Mouse (Mus musculus) hindbrain, embryonic 15.5 days (tissue): Measurements from ENCODE around the gene Stk39. TPM values are rescaled to one million over a fixed set of nuclear protein-coding genes. Genes with fewer than 3 reads are reported as not detected.

Experiments
- ATAC-seq: fragments of 200-750 bp; cut with Nextera tagmentation; 2 replicates; pipeline ENCODE4 v1.8.0; 2017; ENCODE audit warnings: low read depth, moderate number of reproducible peaks, moderate TSS enrichment; ENCODE audit not compliant: low FRiP score
- H3K27ac ChIP-seq: fragments of 300-500 bp; sonication (generic); replicated peaks from 2 replicates; pipeline ENCODE4 v1.5.1; 2015; ENCODE audit warnings: mild to moderate bottlenecking, inconsistent platforms
- H3K27me3 ChIP-seq: fragments of 300-500 bp; sonication (generic); 2 replicates; pipeline ENCODE4 v1.6.1; 2015; ENCODE audit warnings: control low read depth, inconsistent platforms
- H3K36me3 ChIP-seq: fragments of 300-500 bp; sonication (generic); 2 replicates; pipeline ENCODE4 v1.6.1; 2015; ENCODE audit warnings: control low read depth, inconsistent platforms
- H3K4me1 ChIP-seq: fragments of 300-500 bp; sonication (generic); replicated peaks from 2 replicates; pipeline ENCODE4 v1.6.1; 2015; ENCODE audit warnings: control low read depth, inconsistent platforms
- H3K4me2 ChIP-seq: fragments of 300-500 bp; sonication (generic); 2 replicates; pipeline ENCODE4 v1.6.1; 2015; ENCODE audit warnings: moderate library complexity, mild to moderate bottlenecking, inconsistent platforms
- H3K4me3 ChIP-seq: fragments of 300-500 bp; sonication (generic); 2 replicates; pipeline ENCODE4 v1.5.1; 2015; ENCODE audit warnings: mild to moderate bottlenecking, inconsistent platforms
- H3K9ac ChIP-seq: fragments of 300-500 bp; sonication (generic); 2 replicates; pipeline ENCODE4 v1.6.1; 2015; ENCODE audit warnings: inconsistent platforms
- H3K9me3 ChIP-seq: fragments of 300-500 bp; sonication (generic); 2 replicates; pipeline ENCODE4 v1.6.1; 2016; ENCODE audit warnings: control low read depth, inconsistent platforms
- WGBS: fragments of 180-500 bp; shearing (Covaris S2); methylation state at CpG from one replicate; pipeline ENCODE4 v1.1.7; 2015; 5-methylcytosine and 5-hydroxymethylcytosine counted together
- polyA plus RNA-seq: library from polyadenylated mRNA; unstranded; fragments of >200 nt; fragmentation: Nextera tagmentation; extraction: Ambion mirVana; gene quantifications from 2 replicates; pipeline ENCODE4 v1.2.1, GENCODE M21; 2015

Stk39 gene
- polyA plus RNA-seq, 1 experiment from 2014 or later: 34.3 TPM

- Histone ChIP-seq H3K4me3 (no peak overlapping the region), H3K36me3 (no peaks in the 10 kb centered on the region), H3K4me2 (no peak overlapping the region), H3K27me3 (no peaks in the 10 kb centered on the region), H3K9me3 (no peaks in the 10 kb centered on the region), H3K27ac (no peak overlapping the region), H3K9ac (no peak overlapping the region), H3K4me1 (peaks cover 23% of the 10 kb centered on the region)
- ATAC-seq: no peak
- 87% methylated on average over 5 of the region's 5 CpGs for WGBS
Observed at GRCm38 (mm10) chr2:68412149-68412548, 59.9 kb downstream of the Stk39 start.

GRCm38 (mm10) chr2:68411201-68411600, 60.9 kb downstream of the Stk39 start:
- no peak for ATAC-seq
- H3K4me2 ChIP-seq: no peak overlapping the region
- no peak overlapping the region for H3K4me3 ChIP-seq
- H3K27ac ChIP-seq: no peak overlapping the region
- 64% methylated on average over 8 of the region's 8 CpGs for WGBS
- no peak overlapping the region for H3K9ac ChIP-seq
- peaks cover 32% of the 10 kb centered on the region for H3K4me1 ChIP-seq
- H3K9me3 ChIP-seq: no peaks in the 10 kb centered on the region
- no peaks in the 10 kb centered on the region for H3K27me3 ChIP-seq
- H3K36me3 ChIP-seq: no peaks in the 10 kb centered on the region

- H3K27me3 ChIP-seq: no peaks in the 10 kb centered on the region
- peaks cover 44% of the 10 kb centered on the region for H3K4me1 ChIP-seq
- H3K27ac ChIP-seq: no peak overlapping the region
- H3K4me2 ChIP-seq: no peak overlapping the region
- 63% methylated on average over 12 of the region's 12 CpGs for WGBS
- H3K9ac ChIP-seq: no peak overlapping the region
- no peak overlapping the region for H3K4me3 ChIP-seq
- no peaks in the 10 kb centered on the region for H3K9me3 ChIP-seq
- H3K36me3 ChIP-seq: no peaks in the 10 kb centered on the region
- no peak for ATAC-seq
Observed at GRCm38 (mm10) chr2:68409640-68410215, 62.3 kb downstream of the Stk39 start.

GRCm38 (mm10) chr2:68408271-68408980, 63.6 kb downstream of the Stk39 start:
- Histone ChIP-seq H3K4me3 (no peak overlapping the region), H3K4me1 (peaks cover 51% of the 10 kb centered on the region), H3K9ac (no peak overlapping the region), H3K27me3 (no peaks in the 10 kb centered on the region), H3K4me2 (no peak overlapping the region), H3K36me3 (no peaks in the 10 kb centered on the region), H3K9me3 (no peaks in the 10 kb centered on the region), H3K27ac (peak overlapping the region; percentile 32; the same call in 1 of the 2 replicates)
- WGBS: 50% methylated on average over 17 of the region's 17 CpGs
- ATAC-seq: no peak

- 42% methylated on average over 12 of the region's 12 CpGs for WGBS
- peaks cover 51% of the 10 kb centered on the region for H3K4me1 ChIP-seq
- ATAC-seq: no peak
- no peak overlapping the region for H3K4me3 ChIP-seq
- H3K27ac ChIP-seq: no peak overlapping the region
- no peaks in the 10 kb centered on the region for H3K27me3 ChIP-seq
- no peak overlapping the region for H3K4me2 ChIP-seq
- no peaks in the 10 kb centered on the region for H3K9me3 ChIP-seq
- no peaks in the 10 kb centered on the region for H3K36me3 ChIP-seq
- no peak overlapping the region for H3K9ac ChIP-seq
Observed at GRCm38 (mm10) chr2:68407179-68407950, 64.7 kb downstream of the Stk39 start.

- Histone ChIP-seq H3K9me3 (no peaks in the 10 kb centered on the region), H3K4me1 (peaks cover 51% of the 10 kb centered on the region), H3K27ac (no peak overlapping the region), H3K4me3 (no peak overlapping the region), H3K27me3 (no peaks in the 10 kb centered on the region), H3K9ac (no peak overlapping the region), H3K36me3 (no peaks in the 10 kb centered on the region), H3K4me2 (no peak overlapping the region)
- no peak for ATAC-seq
- 24% methylated on average over 12 of the region's 12 CpGs for WGBS
Observed at GRCm38 (mm10) chr2:68406571-68407074, 65.4 kb downstream of the Stk39 start.

- Histone ChIP-seq H3K27ac (no peak overlapping the region), H3K9me3 (no peaks in the 10 kb centered on the region), H3K4me2 (peak overlapping the region; percentile 39), H3K4me3 (no peak overlapping the region), H3K9ac (no peak overlapping the region), H3K4me1 (peaks cover 49% of the 10 kb centered on the region), H3K36me3 (no peaks in the 10 kb centered on the region), H3K27me3 (no peaks in the 10 kb centered on the region)
- WGBS: 35% methylated on average over 16 of the region's 16 CpGs
- no peak for ATAC-seq
Observed at GRCm38 (mm10) chr2:68405163-68405715, 66.8 kb downstream of the Stk39 start.

- H3K36me3 ChIP-seq: no peaks in the 10 kb centered on the region
- no peak overlapping the region for H3K9ac ChIP-seq
- no peaks in the 10 kb centered on the region for H3K27me3 ChIP-seq
- no peak overlapping the region for H3K4me3 ChIP-seq
- H3K9me3 ChIP-seq: no peaks in the 10 kb centered on the region
- H3K4me2 ChIP-seq: peak overlapping the region; percentile 39
- 27% methylated on average over 18 of the region's 18 CpGs for WGBS
- H3K27ac ChIP-seq: no peak overlapping the region
- ATAC-seq: peak; percentile 23; the same call in 1 of the 2 replicates
- peaks cover 49% of the 10 kb centered on the region for H3K4me1 ChIP-seq
Observed at GRCm38 (mm10) chr2:68404274-68405162, 67.5 kb downstream of the Stk39 start.

GRCm38 (mm10) chr2:68393611-68394549, 78.2 kb downstream of the Stk39 start:
- Histone ChIP-seq H3K27me3 (no peaks in the 10 kb centered on the region), H3K27ac (no peak overlapping the region), H3K9me3 (no peaks in the 10 kb centered on the region), H3K4me3 (no peak overlapping the region), H3K4me1 (no peaks in the 10 kb centered on the region), H3K36me3 (0 out of 2 replicates have a peak, but pooled peaks cover 4% of the 10 kb centered on the region), H3K9ac (no peak overlapping the region), H3K4me2 (no peak overlapping the region)
- ATAC-seq: no peak
- WGBS: 84% methylated on average over 13 of the region's 13 CpGs

GRCm38 (mm10) chr2:68387824-68388582, 84.1 kb downstream of the Stk39 start:
- Histone ChIP-seq H3K4me3 (no peak overlapping the region), H3K27me3 (no peaks in the 10 kb centered on the region), H3K9ac (no peak overlapping the region), H3K36me3 (no peaks in the 10 kb centered on the region), H3K9me3 (no peaks in the 10 kb centered on the region), H3K27ac (no peak overlapping the region), H3K4me1 (no peaks in the 10 kb centered on the region), H3K4me2 (no peak overlapping the region)
- 78% methylated on average over 14 of the region's 14 CpGs for WGBS
- no peak for ATAC-seq
